Mouse (Mus musculus): Measurements from ENCODE around the gene Mcrip1.

Gene Mcrip1

GRCm38 (mm10) chr11:120512790-120513453, 36.6 kb downstream of the Mcrip1 start:
- DNase-seq (ENCODE audit: low spot score) = no peak

- no peak for DNase-seq (ENCODE audit: low spot score)
Observed at GRCm38 (mm10) chr11:120510375-120511030, 39.0 kb downstream of the Mcrip1 start.

GRCm38 (mm10) chr11:120509940-120510339, 39.6 kb downstream of the Mcrip1 start:
- no peak for DNase-seq (ENCODE audit: low spot score)

GRCm38 (mm10) chr11:120508290-120508870, 41.1 kb downstream of the Mcrip1 start:
- no peak for DNase-seq (ENCODE audit: low spot score)

- no peak for DNase-seq (ENCODE audit: low spot score)
Observed at GRCm38 (mm10) chr11:120507611-120508289, 41.8 kb downstream of the Mcrip1 start.

- no peak for DNase-seq (ENCODE audit: low spot score)
Observed at GRCm38 (mm10) chr11:120506899-120507298, 42.6 kb downstream of the Mcrip1 start.

- no peak for DNase-seq (ENCODE audit: low spot score)
Observed at GRCm38 (mm10) chr11:120505661-120506060, 43.9 kb downstream of the Mcrip1 start.

- DNase-seq (ENCODE audit: low spot score) = no peak
Observed at GRCm38 (mm10) chr11:120501701-120502100, 47.8 kb downstream of the Mcrip1 start.

GRCm38 (mm10) chr11:120501018-120501417, 48.5 kb downstream of the Mcrip1 start:
- no peak for DNase-seq (ENCODE audit: low spot score)

GRCm38 (mm10) chr11:120500357-120500756, 49.2 kb downstream of the Mcrip1 start:
- DNase-seq (ENCODE audit: low spot score) = peak; percentile 73

- no peak for DNase-seq (ENCODE audit: low spot score)
Observed at GRCm38 (mm10) chr11:120499894-120500293, 49.6 kb downstream of the Mcrip1 start.

- DNase-seq (ENCODE audit: low spot score) = no peak
Observed at GRCm38 (mm10) chr11:120498891-120499290, 50.6 kb downstream of the Mcrip1 start.

GRCm38 (mm10) chr11:120498226-120498625, 51.3 kb downstream of the Mcrip1 start:
- no peak for DNase-seq (ENCODE audit: low spot score)

- no peak for DNase-seq (ENCODE audit: low spot score)
Observed at GRCm38 (mm10) chr11:120497436-120497835, 52.1 kb downstream of the Mcrip1 start.

GRCm38 (mm10) chr11:120493911-120494310, 55.6 kb downstream of the Mcrip1 start:
- no peak for DNase-seq (ENCODE audit: low spot score)

- DNase-seq (ENCODE audit: low spot score) = no peak
Observed at GRCm38 (mm10) chr11:120493351-120493750, 56.2 kb downstream of the Mcrip1 start.
